Mouse (Mus musculus) adrenal gland, postnatal 4 days (tissue): ENCODE results near the gene Gm5136. TPM values are rescaled to one million over a fixed set of nuclear protein-coding genes. Genes with fewer than 3 reads are reported as not detected.

Experiments used
- DNase-seq, 2 experiments: peaks; one replicate each; pipeline ENCODE4 v3.0.0; 2021 to 2022; ENCODE audit warnings: low spot score in 2 of 2, mixed read lengths in 2 of 2
- long read RNA-seq, 2 experiments: library from polyadenylated mRNA; stranded (forward); transcript quantifications; one replicate each; pipeline ENCODE4 v2.0.0; 2021
- total RNA-seq, 2 experiments: library from RNA; stranded (reverse); gene quantifications; 2 replicates each; pipeline ENCODE4 v1.2.3; 2021

Gm5136 gene
- not detected for total RNA-seq
- long read RNA-seq, experiment 1, result 0 reads
- long read RNA-seq, experiment 2, result 0 reads

GRCm38 (mm10) chr10:108699946-108700345 lies at the start of gene Gm5136:
Gm5136 (minus strand) TSS chr10:108700160.
- no peak for DNase-seq

GRCm38 (mm10) chr10:108743759-108744158 lies 43.8 kb upstream of the Gm5136 start:
- no peak for DNase-seq

- DNase-seq, result no peak
Observed at GRCm38 (mm10) chr10:108733982-108734381, 34.0 kb upstream of the Gm5136 start.

GRCm38 (mm10) chr10:108728961-108729360 lies 29.0 kb upstream of the Gm5136 start:
- no peak for DNase-seq

GRCm38 (mm10) chr10:108726391-108726790 lies 26.4 kb upstream of the Gm5136 start:
- DNase-seq, result no peak

- DNase-seq, result no peak
Observed at GRCm38 (mm10) chr10:108724878-108725277, 24.9 kb upstream of the Gm5136 start.

- DNase-seq, result no peak
Observed at GRCm38 (mm10) chr10:108710514-108710913, 10.6 kb upstream of the Gm5136 start.

- DNase-seq, result no peak
Observed at GRCm38 (mm10) chr10:108705658-108706057, 5.7 kb upstream of the Gm5136 start.

GRCm38 (mm10) chr10:108701361-108702128 lies 1.6 kb upstream of the Gm5136 start:
- DNase-seq, result no peak

GRCm38 (mm10) chr10:108697062-108697461 lies 2.9 kb downstream of the Gm5136 start:
- DNase-seq, result no peak

- DNase-seq, result no peak
Observed at GRCm38 (mm10) chr10:108690954-108691353, 9.0 kb downstream of the Gm5136 start.

GRCm38 (mm10) chr10:108686696-108687095 lies 13.3 kb downstream of the Gm5136 start:
- no peak for DNase-seq

GRCm38 (mm10) chr10:108679675-108680390 lies 20.1 kb downstream of the Gm5136 start:
- no peak for DNase-seq

GRCm38 (mm10) chr10:108677053-108677452 lies 22.9 kb downstream of the Gm5136 start:
- no peak for DNase-seq

- no peak for DNase-seq
Observed at GRCm38 (mm10) chr10:108668944-108669343, 31.0 kb downstream of the Gm5136 start.

- DNase-seq, result no peak
Observed at GRCm38 (mm10) chr10:108660295-108660694, 39.7 kb downstream of the Gm5136 start.

GRCm38 (mm10) chr10:108658300-108658699 lies 41.7 kb downstream of the Gm5136 start:
- DNase-seq, result no peak

- no peak for DNase-seq
Observed at GRCm38 (mm10) chr10:108657669-108658068, 42.3 kb downstream of the Gm5136 start.

- DNase-seq, result no peak
Observed at GRCm38 (mm10) chr10:108656898-108657297, 43.1 kb downstream of the Gm5136 start.

- DNase-seq, result no peak
Observed at GRCm38 (mm10) chr10:108655074-108655473, 44.9 kb downstream of the Gm5136 start.

GRCm38 (mm10) chr10:108652831-108653230 lies 47.1 kb downstream of the Gm5136 start:
- no peak for DNase-seq

GRCm38 (mm10) chr10:108652066-108652465 lies 47.9 kb downstream of the Gm5136 start:
- DNase-seq, result no peak
